Comparison of ENCODE assay signal across 33 mouse cellular contexts in genomic region chr6:136286589-136286988, GRCm38 (mm10). TPM values are rescaled to one million over a fixed set of nuclear protein-coding genes. Genes with fewer than 3 reads are reported as not detected.
"Had no signal": no experiment of that assay in that cellular context is flagged by ENCODE, and none has a peak within 500 bp of the region (broad histone marks: within the 10 kb centered on the region; RNA-seq: fewer than 3 reads in every experiment).

No protein-coding gene starts in this region.

- H3K27me3 ChIP-seq: limb, embryonic 12.5 days; limb, embryonic 15.5 days; midbrain, embryonic 12.5 days had no signal

- H3K9ac ChIP-seq: limb, embryonic 12.5 days; limb, embryonic 15.5 days; liver, embryonic 14.5 days; liver, postnatal 0 days; lung, embryonic 14.5 days; midbrain, embryonic 12.5 days had no signal

- H3K4me3 ChIP-seq: layer of hippocampus, adult 2 months; limb, embryonic 12.5 days; limb, embryonic 15.5 days; midbrain, embryonic 12.5 days; myocyte had no signal

- H3K4me2 ChIP-seq: limb, embryonic 12.5 days; limb, embryonic 15.5 days; liver, embryonic 11.5 days; lung, embryonic 14.5 days; midbrain, embryonic 12.5 days had no signal

- H3K4me1 ChIP-seq: limb, embryonic 12.5 days; limb, embryonic 15.5 days; midbrain, embryonic 12.5 days had no signal

- ATAC-seq: intestine, postnatal 0 days; liver, postnatal 0 days; lung, postnatal 0 days had no signal

- H3K27ac ChIP-seq: kidney, postnatal 0 days; layer of hippocampus, adult 2 months; limb, embryonic 12.5 days; limb, embryonic 15.5 days; liver, embryonic 14.5 days; macrophage; midbrain, embryonic 12.5 days; stomach, postnatal 0 days had no signal

- H3K36me3 ChIP-seq: limb, embryonic 12.5 days; limb, embryonic 15.5 days; midbrain, embryonic 12.5 days had no signal

- H3K9me3 ChIP-seq: limb, embryonic 12.5 days; limb, embryonic 15.5 days; midbrain, embryonic 12.5 days had no signal

- DNase-seq: kidney, adult 2 months; kidney, postnatal 25 days; layer of hippocampus, adult 9-11 months; left cerebral cortex, postnatal 4 days; liver, postnatal 0 days; lung, embryonic 14.5 days; right cerebral cortex, adult 18-20 months; right cerebral cortex, postnatal 14 days; right cerebral cortex, postnatal 4 days; thymus, postnatal 25 days had no signal

RNA-seq across cellular contexts. Expression of gene Gm8994, which starts 40.8 kb away (rescaled TPM):
- total RNA-seq: layer of hippocampus, adult 2 months; layer of hippocampus, postnatal 25 days; left cerebral cortex, adult 18-20 months; left cerebral cortex, postnatal 14 days; left cerebral cortex, postnatal 4 days; megakaryocyte, adult 5-6 weeks; monocyte, adult 5-6 weeks had no signal
- polyA plus RNA-seq: intestine, postnatal 0 days; kidney, adult 2 months; kidney, embryonic 14.5 days; kidney, postnatal 0 days; large intestine, adult 2 months; limb, embryonic 12.5 days; limb, embryonic 15.5 days; liver, embryonic 11.5 days; liver, postnatal 0 days; lung, embryonic 14.5 days; lung, postnatal 0 days; macrophage; midbrain, embryonic 12.5 days; myocyte; neural tube, embryonic 11.5 days; neural tube, embryonic 14.5 days; stomach, embryonic 14.5 days; stomach, postnatal 0 days; thymus, postnatal 0 days had no signal
